Mouse (Mus musculus): ENCODE data around the gene Racgap1.

- TF ChIP-seq CTCF (conservative IDR thresholded peaks at IDR 0.05; ENCODE audit: insufficient read depth, insufficient read length, low read depth, low read length) (no peak), POLR2A (IDR thresholded peaks at IDR 0.05; ENCODE audit: low read depth, low read length) (no peak)
Observed at GRCm38 (mm10) chr15:99699715-99700114, 48.3 kb upstream of the Racgap1 start.
